Mouse (Mus musculus): Measurements from ENCODE around the gene Gm572. TPM values are rescaled to one million over a fixed set of nuclear protein-coding genes. Genes with fewer than 3 reads are reported as not detected.

The Gm572 gene
- not detected in 2 replicates for polyA plus RNA-seq (2012; rRNA removed)

DNA sequence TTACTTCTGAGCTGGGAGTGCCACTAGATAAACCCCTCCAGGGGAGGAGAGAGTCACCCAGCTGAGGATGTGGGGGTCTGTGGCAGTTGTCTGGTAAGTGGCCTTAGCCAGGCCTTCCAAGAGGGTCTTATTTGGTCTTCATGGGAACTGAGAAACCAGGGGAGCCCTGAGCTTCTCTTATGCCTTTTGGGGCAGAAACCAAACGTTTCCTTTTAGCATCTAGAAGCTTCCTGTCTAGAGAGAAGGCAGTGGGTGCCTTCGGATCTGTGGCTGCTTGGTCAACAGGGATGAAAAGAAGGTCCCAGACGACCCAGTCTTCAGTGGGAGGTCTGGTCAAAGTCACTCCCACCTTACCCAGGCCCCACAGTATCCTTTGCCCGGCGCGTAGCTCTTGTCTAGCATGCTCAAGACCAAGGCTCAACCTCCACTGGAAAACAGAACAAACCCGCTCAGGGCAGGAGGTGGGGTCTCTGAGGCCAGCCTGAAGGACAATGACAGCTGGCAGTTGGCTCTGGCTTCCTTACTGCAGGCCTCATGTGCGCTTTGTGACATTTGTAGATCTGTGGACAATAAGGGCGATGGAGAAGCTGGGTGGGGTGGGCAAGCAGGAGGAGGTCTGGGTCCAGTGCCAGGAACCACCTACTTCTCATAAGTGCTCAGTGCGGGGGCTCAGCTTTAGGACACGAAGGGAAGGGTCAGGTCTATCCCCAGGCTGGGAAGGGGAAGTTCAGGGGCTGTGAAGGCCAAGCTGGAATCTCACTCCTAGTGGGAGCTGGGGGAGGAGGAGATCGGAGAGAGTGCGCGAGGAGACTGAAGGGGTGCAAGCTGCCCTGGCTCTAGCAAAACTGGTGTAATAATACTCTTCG is at the start of gene Gm572:
Gene Gm572, plus strand, starts transcription at position 27 of the 866 bp plus-strand sequence.

DNA sequence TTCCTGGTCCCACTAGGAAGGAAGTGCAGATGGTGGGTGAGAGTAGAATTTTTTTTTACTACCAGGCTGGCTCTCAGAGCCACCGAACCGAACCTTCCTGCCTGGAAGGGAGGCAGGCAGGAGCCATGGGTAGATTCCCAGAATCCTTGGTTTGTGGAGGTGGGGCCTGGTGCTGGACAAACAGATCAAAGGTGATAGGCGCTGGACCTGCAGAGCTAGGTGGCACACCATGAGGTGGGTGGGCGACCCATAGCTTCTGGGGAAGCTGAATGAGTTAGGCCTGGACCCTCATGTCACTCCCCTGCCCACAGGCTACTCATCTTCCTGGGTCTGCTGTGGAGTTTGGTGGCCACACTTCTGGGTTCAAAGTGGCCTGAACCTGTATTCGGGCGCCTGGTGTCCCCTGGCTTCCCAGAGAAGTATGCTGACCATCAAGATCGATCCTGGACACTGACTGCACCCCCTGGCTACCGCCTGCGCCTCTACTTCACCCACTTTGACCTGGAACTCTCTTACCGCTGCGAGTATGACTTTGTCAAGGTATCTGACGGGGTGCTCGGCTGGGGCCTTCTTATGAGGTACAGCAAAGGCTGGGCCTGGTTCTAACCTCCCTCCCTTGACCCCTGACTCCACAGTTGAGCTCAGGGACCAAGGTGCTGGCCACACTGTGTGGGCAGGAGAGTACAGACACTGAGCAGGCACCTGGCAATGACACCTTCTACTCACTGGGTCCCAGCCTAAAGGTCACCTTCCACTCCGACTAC is 40.6 kb upstream of the Gm572 start, which contains the start of gene Masp2:
Gene Masp2, plus strand, starts transcription at position 198 of the 764 bp plus-strand sequence.

DNA sequence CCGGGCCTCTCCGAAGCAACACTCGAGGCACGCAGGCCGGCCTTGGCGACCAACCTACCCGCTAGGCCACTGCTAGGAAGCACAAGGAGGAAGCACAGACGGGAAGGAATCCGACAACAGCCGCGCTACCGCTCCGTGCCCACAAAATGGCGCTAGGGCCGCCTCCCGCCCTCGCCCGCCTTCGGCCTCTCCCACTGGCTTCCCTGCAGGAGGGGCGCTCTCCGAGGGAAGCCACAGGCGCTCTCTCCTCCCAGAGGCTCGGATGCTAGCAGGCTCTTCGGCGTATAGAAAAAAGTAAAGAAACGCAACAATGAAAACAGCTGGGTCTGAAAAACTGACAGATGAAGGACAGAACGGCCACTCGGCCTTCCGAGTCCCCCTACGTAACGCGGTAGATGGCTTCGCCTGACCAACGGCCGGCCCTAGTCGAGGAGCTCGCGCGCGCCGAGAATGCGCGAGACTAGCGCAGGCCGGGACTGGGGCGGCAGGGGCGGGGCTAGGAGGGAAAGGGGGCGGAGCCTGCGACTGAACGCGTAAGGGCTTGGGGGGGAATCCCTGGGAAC is 16.4 kb upstream of the Gm572 start, which contains the start of gene Tardbp:
Gene Tardbp, minus strand, starts transcription at position 397 of the 563 bp plus-strand sequence.

Other genes starting within 250 kb of the Gm572 start
- 12.4 and 13.0 TPM in 2 replicates for gene Ubiad1, start 198.5 kb upstream of the Gm572 start, polyA plus RNA-seq (2012; rRNA removed)
- gene Mtor, start 194.7 kb upstream of the Gm572 start, polyA plus RNA-seq (2012; rRNA removed): 27.3 and 30.4 TPM in 2 replicates
- 0.06 and 0.36 TPM in 2 replicates for gene Angptl7, start 142.9 kb upstream of the Gm572 start, polyA plus RNA-seq (2012; rRNA removed)
- 73.2 and 76.9 TPM in 2 replicates for gene Exosc10, start 84.9 kb upstream of the Gm572 start, polyA plus RNA-seq (2012; rRNA removed)
- 111 and 122 TPM in 2 replicates for gene Srm, start 51.8 kb upstream of the Gm572 start, polyA plus RNA-seq (2012; rRNA removed)
- 1.3 and 1.5 TPM in 2 replicates for gene Masp2, start 40.8 kb upstream of the Gm572 start, polyA plus RNA-seq (2012; rRNA removed)
- gene Tardbp, start 16.3 kb upstream of the Gm572 start, polyA plus RNA-seq (2012; rRNA removed): 577 and 654 TPM in 2 replicates
- gene Casz1, start 161.1 kb downstream of the Gm572 start, polyA plus RNA-seq (2012; rRNA removed): 3.4 and 5.3 TPM in 2 replicates

Data from central nervous system, embryonic 14 days (tissue).